Mouse (Mus musculus) neutrophil, adult 83 days (primary cell): ENCODE data around the gene Dpp4. TPM values are rescaled to one million over a fixed set of nuclear protein-coding genes. Genes with fewer than 3 reads are reported as not detected.

Experiments used
- total RNA-seq, 2 experiments: library from RNA; stranded (reverse); gene quantifications; one replicate each; pipeline ENCODE4 v1.2.4; 2023

The Dpp4 gene
- 1 to 10 TPM; 3.8 to 5.2 TPM for total RNA-seq

GRCm38 (mm10) chr2:62412081-62412821 lies at the start of gene Dpp4:
TSS of gene Dpp4 (minus strand) at chr2:62412231.

Other genes with a start within 250 kb of the Dpp4 start
- gene Gcg, start 71.4 kb upstream of the Dpp4 start, total RNA-seq: not detected
- gene Fap, start 161.8 kb upstream of the Dpp4 start, total RNA-seq: 1 to 10 TPM; 1.7 to 1.8 TPM
- gene Ifih1, start 234.0 kb upstream of the Dpp4 start, total RNA-seq: 10 to 100 TPM; 17.2 to 22.3 TPM